Mouse (Mus musculus) brain, embryonic 14.5 days (tissue): ENCODE results near the gene Ssbp2.

ENCODE experiments used
- CTCF ChIP-seq: fragments of 200-500 bp; IDR thresholded peaks from 2 replicates; pipeline ENCODE4 v1.5.1; 2012; ENCODE audit warnings: inconsistent platforms, mild to moderate bottlenecking, moderate library complexity, borderline replicate concordance; ENCODE audit not compliant: insufficient read depth, insufficient read length; ENCODE audit errors: extremely low read depth
- POLR2A ChIP-seq: fragments of 200-500 bp; IDR thresholded peaks from 2 replicates; pipeline ENCODE4 v1.6.1; 2012; ENCODE audit warnings: mild to moderate bottlenecking, inconsistent platforms, borderline replicate concordance; ENCODE audit not compliant: poor library complexity, insufficient read depth, insufficient read length, severe bottlenecking; ENCODE audit errors: extremely low read depth

- TF ChIP-seq POLR2A (no peak), CTCF (no peak)
Observed at GRCm38 (mm10) chr13:91638836-91639235, 178.8 kb downstream of the Ssbp2 start.
